Mouse (Mus musculus): ENCODE results near the gene Pole4. TPM values are rescaled to one million over a fixed set of nuclear protein-coding genes. Genes with fewer than 3 reads are reported as not detected.

The Pole4 gene
- 10 to 100 TPM; 35.4 to 42.4 TPM for total RNA-seq (2021)
- long read RNA-seq, experiment 1, transcript Pole4-201 (4 exons, 1,769 nt) = major isoform, 20 of 21 reads
- long read RNA-seq, experiment 1, partial matches to known transcripts = 0 of 21 reads
- long read RNA-seq, experiment 1, other reads (novel, unspliced or antisense) = 1 of 21 reads
- long read RNA-seq, experiment 2, transcript Pole4-201 (4 exons, 1,769 nt) = major isoform, 57 of 61 reads
- long read RNA-seq, experiment 2, partial matches to known transcripts = 1 of 61 reads
- long read RNA-seq, experiment 2, other reads (novel, unspliced or antisense) = 2 of 61 reads

GRCm38 (mm10) chr6:82705221-82705620 lies at the start of gene Pole4:
Gene Pole4 (minus strand): TSS chr6:82705365.
- no peak for DNase-seq (ENCODE audit: low spot score in 2 of 2)

GRCm38 (mm10) chr6:82754769-82755168 lies 49.6 kb upstream of the Pole4 start:
- DNase-seq (ENCODE audit: low spot score in 2 of 2) = no peak

DNA sequence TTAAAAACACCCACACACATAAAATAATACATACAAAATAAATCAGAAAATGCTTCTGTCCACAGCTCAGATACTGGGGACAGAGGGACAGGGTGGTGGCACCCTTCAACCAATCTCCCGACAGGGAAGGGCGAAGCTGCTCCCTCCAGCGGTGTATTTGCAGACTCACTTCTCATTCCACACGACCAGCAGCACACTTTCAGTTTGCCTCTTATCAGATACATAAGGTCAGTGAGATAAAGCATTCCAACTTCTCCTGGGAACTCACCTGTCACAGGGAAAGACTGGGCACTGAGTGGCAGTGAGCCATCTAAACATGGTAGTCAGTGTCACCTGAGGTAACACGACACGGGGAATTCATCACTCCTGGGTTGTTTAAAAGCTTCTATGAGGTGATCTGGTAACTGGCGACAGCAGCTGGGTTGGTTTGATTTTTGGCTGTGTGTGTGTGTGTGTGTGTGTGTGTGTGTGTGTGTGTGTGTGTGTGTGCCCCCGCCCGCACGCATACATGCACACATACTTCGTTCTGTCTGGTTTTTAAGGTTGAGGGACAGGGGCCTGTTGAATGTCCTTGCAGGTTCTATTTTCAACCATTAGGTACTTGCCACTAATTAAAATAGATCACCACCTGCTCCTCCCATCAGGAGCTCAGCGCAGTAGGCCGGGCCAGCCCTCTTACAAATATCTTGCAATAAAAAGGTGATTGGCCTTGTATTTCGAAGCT lies 48.6 kb upstream of the Pole4 start:
- no peak for DNase-seq (ENCODE audit: low spot score in 2 of 2)

DNA sequence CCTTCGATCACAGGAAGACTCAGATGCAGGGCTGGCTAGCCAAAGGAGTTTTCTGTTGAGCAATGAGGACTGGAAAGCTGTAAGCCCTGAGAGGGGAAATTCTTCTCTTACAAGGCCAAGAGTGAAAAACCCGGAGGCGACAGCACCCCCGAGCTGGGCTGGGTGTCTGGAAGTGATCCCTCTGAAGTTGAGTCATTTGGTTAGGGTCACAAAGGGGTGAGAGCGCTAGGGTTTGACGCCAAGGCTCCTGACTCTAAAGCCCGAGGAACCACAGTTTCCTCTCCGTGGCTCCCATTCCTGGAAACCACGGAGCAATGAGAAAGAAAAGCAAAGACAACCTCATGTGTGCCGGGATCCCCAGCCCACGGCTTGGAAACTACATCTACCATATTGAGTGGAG lies 47.9 kb upstream of the Pole4 start:
- no peak for DNase-seq (ENCODE audit: low spot score in 2 of 2)

DNA sequence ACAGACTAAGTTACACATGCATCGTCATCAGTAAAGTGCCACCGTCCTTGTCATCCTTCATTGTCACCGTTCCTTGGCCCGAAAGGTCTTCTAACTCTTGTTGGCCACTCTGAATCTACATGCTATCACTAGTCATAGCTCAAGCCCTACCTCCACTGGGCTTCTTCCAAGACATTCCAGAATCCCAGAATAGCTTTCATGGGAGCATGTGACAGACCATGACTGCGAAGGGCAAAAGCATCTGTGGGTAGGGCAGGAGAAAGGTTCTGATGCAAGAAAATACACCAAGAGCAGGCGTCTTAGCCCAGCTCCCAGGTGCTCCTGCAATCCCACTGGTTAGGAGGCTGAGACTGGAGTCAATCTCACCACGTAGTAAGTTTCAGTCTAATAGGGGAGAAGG lies 46.6 kb upstream of the Pole4 start:
- no peak for DNase-seq (ENCODE audit: low spot score in 2 of 2)

- DNase-seq (ENCODE audit: low spot score in 2 of 2) = peak; percentile 47 to 58
Measured at GRCm38 (mm10) chr6:82751031-82751430, 45.9 kb upstream of the Pole4 start.

DNA sequence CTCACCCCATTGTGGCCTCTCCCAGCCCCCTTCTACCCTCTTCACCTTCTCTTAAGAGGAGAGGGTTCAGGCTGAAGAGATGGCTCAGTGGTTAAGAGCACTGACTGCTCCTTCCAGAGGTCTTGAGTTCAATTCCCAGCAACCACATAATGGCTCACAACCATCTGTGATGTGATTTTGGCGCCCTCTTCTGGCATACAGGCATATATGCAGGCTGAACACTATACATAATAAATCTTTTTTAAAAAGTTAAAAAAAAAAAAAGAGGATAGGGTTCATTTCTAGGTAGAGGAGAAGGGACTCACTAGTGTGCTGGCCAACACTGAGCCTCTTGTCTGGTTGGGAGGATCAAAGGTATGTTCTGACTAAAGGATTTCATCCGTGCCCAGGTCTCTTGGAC lies 44.9 kb upstream of the Pole4 start:
- no peak for DNase-seq (ENCODE audit: low spot score in 2 of 2)

GRCm38 (mm10) chr6:82748106-82748672 lies 43.0 kb upstream of the Pole4 start:
- no peak for DNase-seq (ENCODE audit: low spot score in 2 of 2)

GRCm38 (mm10) chr6:82747085-82747484 lies 41.9 kb upstream of the Pole4 start:
- no peak for DNase-seq (ENCODE audit: low spot score in 2 of 2)

DNA sequence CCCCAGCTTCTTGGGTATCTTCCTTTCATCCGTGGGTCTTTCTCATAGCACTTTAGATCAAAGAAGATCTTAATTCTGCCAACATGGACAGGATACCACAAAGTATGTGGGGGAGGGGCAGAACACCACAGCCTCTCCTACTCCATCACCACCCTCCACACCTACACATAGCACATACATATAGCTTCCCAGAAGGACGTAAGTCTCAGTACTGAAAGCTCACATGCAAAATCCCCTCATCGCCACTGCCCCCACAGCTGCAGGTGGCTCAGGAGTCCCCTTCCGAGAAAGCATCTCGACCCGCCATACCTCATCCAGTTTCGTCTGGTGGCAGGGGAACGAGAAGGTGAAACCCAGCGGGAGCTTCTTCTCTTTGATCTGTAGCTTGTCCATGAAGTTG lies 39.4 kb upstream of the Pole4 start:
- no peak for DNase-seq (ENCODE audit: low spot score in 2 of 2)

GRCm38 (mm10) chr6:82741518-82741880 lies 36.3 kb upstream of the Pole4 start:
- DNase-seq (ENCODE audit: low spot score in 2 of 2) = no peak

DNA sequence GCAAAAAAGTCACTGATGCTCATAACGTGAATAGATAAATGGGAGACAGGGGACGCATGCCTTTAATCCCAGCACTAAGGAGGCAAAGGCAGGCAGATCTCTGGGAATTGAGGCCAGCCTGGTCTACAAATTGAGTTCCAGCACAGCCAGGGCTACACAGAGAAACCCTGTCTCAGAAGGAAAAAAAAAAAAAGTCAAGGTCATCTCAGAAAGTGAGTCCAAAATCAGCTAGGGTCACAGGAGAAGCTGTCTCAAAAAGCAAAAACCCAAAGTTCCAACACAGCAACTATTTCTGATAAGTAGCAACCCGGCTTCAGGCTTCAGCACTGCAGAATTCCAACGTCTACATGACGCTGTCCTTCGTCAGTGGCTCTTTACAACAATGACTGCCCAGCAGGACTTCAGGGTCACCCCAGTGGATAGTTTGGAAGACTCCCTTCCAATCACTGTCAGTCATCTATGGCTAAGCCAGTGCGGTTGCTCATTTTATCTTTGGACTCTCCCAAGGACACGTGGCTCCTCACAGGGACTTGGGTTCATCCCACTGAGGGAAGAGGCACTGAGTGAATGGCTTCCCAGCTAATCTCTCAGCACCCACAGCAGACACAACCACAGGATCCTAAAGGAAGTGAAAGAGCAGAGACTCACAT lies 35.8 kb upstream of the Pole4 start:
- no peak for DNase-seq (ENCODE audit: low spot score in 2 of 2)

GRCm38 (mm10) chr6:82740269-82740668 lies 35.1 kb upstream of the Pole4 start:
- peak; percentile 21 to 57 for DNase-seq (ENCODE audit: low spot score in 2 of 2)

- no peak for DNase-seq (ENCODE audit: low spot score in 2 of 2)
Measured at GRCm38 (mm10) chr6:82737634-82738540, 32.7 kb upstream of the Pole4 start.

- no peak for DNase-seq (ENCODE audit: low spot score in 2 of 2)
Measured at GRCm38 (mm10) chr6:82736626-82737600, 31.7 kb upstream of the Pole4 start.

- peak in 1 of 2 experiments; percentile 16 for DNase-seq (ENCODE audit: low spot score in 2 of 2)
Measured at GRCm38 (mm10) chr6:82735347-82735746, 30.2 kb upstream of the Pole4 start.

GRCm38 (mm10) chr6:82728635-82729034 lies 23.5 kb upstream of the Pole4 start:
- DNase-seq (ENCODE audit: low spot score in 2 of 2) = peak in 1 of 2 experiments; percentile 15

- no peak for DNase-seq (ENCODE audit: low spot score in 2 of 2)
Measured at GRCm38 (mm10) chr6:82727206-82727605, 22.0 kb upstream of the Pole4 start.

DNA sequence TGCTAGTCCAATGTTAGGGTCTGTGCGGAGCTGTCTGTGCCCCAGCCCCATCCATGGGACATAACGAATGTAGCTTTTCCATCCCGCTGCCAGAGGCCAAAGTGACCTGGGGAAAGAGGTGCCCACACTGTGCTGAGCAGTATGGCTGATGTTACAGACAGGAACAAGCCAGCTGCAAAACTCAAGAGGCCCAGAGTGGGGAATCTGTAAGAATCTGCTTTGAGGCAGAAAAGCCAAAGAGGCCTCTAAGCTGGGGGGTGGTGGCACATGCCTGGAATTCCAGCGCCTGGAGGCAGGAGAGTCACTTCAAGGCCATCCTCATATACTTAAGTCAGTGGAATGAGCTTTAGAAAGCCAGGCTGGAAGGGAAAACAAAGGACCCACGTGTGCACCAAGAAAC lies 18.2 kb upstream of the Pole4 start:
- DNase-seq (ENCODE audit: low spot score in 2 of 2) = no peak

GRCm38 (mm10) chr6:82716126-82716525 lies 11.0 kb upstream of the Pole4 start:
- DNase-seq (ENCODE audit: low spot score in 2 of 2) = no peak

Data from adrenal gland, adult 18-20 months (tissue).